Mouse (Mus musculus) adrenal gland, postnatal 14 days (tissue): ENCODE data around the gene Tsc22d4. TPM values are rescaled to one million over a fixed set of nuclear protein-coding genes. Genes with fewer than 3 reads are reported as not detected.
A peak's percentile ranks its signal among the peaks of the same experiment; 100 is the strongest.
"Not testable (repeated sequence)": the region's sequence is repeated elsewhere in the genome, so short reads cannot be mapped to it uniquely, and the experiment has no call there.

Source experiments
- DNase-seq: peaks from one replicate; pipeline ENCODE4 v3.0.0; 2021; ENCODE audit warnings: mixed read lengths
- total RNA-seq: library from RNA; stranded (reverse); gene quantifications from 2 replicates; pipeline ENCODE4 v1.2.3, GENCODE M21; 2021

The Tsc22d4 gene
- total RNA-seq, 1 experiment from 2014 or later = 74.9 TPM

GRCm38 (mm10) chr5:137741023-137741931 is 4.3 kb upstream of the Tsc22d4 start, which contains the start of gene Nyap1:
TSS of gene Nyap1 (minus strand) at chr5:137741607.
- DNase-seq = peak; percentile 89

GRCm38 (mm10) chr5:137742048-137742447 is 3.5 kb upstream of the Tsc22d4 start:
- no peak for DNase-seq

- no peak for DNase-seq
Observed at GRCm38 (mm10) chr5:137742836-137743235, 2.7 kb upstream of the Tsc22d4 start.

GRCm38 (mm10) chr5:137744197-137744596 is 1.3 kb upstream of the Tsc22d4 start:
- DNase-seq = no peak

GRCm38 (mm10) chr5:137746282-137746850 is 836 bp downstream of the Tsc22d4 start:
- DNase-seq = peak; percentile 90

GRCm38 (mm10) chr5:137746851-137747325 is 1.4 kb downstream of the Tsc22d4 start:
- peak; percentile 59 for DNase-seq

- peak; percentile 68 for DNase-seq
Observed at GRCm38 (mm10) chr5:137747326-137747961, 1.9 kb downstream of the Tsc22d4 start.

- DNase-seq = peak; percentile 52
Observed at GRCm38 (mm10) chr5:137748130-137748770, 2.7 kb downstream of the Tsc22d4 start.

GRCm38 (mm10) chr5:137749196-137749836 is 3.8 kb downstream of the Tsc22d4 start:
- DNase-seq = peak; percentile 33

- DNase-seq = not testable (repeated sequence)
Observed at GRCm38 (mm10) chr5:137750212-137750611, 4.7 kb downstream of the Tsc22d4 start.

- DNase-seq = no peak
Observed at GRCm38 (mm10) chr5:137751221-137751887, 5.8 kb downstream of the Tsc22d4 start.

- DNase-seq = no peak
Observed at GRCm38 (mm10) chr5:137751988-137752387, 6.5 kb downstream of the Tsc22d4 start.

- DNase-seq = no peak
Observed at GRCm38 (mm10) chr5:137753111-137753832, 7.7 kb downstream of the Tsc22d4 start.

- DNase-seq = no peak
Observed at GRCm38 (mm10) chr5:137755425-137755824, 9.9 kb downstream of the Tsc22d4 start.

GRCm38 (mm10) chr5:137756106-137756505 is 10.6 kb downstream of the Tsc22d4 start:
- no peak for DNase-seq

- peak; percentile 91 for DNase-seq
Observed at GRCm38 (mm10) chr5:137756882-137757661, 11.5 kb downstream of the Tsc22d4 start.

- DNase-seq = peak; percentile 35
Observed at GRCm38 (mm10) chr5:137757887-137758286, 12.4 kb downstream of the Tsc22d4 start.

- no peak for DNase-seq
Observed at GRCm38 (mm10) chr5:137758921-137759534, 13.5 kb downstream of the Tsc22d4 start.

- peak; percentile 92 for DNase-seq
Observed at GRCm38 (mm10) chr5:137759971-137760412, 14.5 kb downstream of the Tsc22d4 start.
